Mouse (Mus musculus): ENCODE measurements around the gene Aen.

Gene Aen

GRCm38 (mm10) chr7:78942544-78942943 lies 46.9 kb downstream of the Aen start:
- no peak for DNase-seq

- no peak for DNase-seq
Observed at GRCm38 (mm10) chr7:78953886-78954572, 58.4 kb downstream of the Aen start.

GRCm38 (mm10) chr7:78954619-78955018 lies 59.0 kb downstream of the Aen start:
- DNase-seq = peak; percentile 40 to 49

GRCm38 (mm10) chr7:78955086-78955485 lies 59.4 kb downstream of the Aen start:
- peak; percentile 85 to 88 for DNase-seq

- peak; percentile 87 to 95 for DNase-seq
Observed at GRCm38 (mm10) chr7:78958499-78959073, 62.9 kb downstream of the Aen start.

Measured in cerebellum, postnatal 10 days (tissue).